Mouse (Mus musculus) neural tube, embryonic 15.5 days (tissue): ENCODE results near the gene Ehmt2. TPM values are rescaled to one million over a fixed set of nuclear protein-coding genes. Genes with fewer than 3 reads are reported as not detected.

ENCODE experiments used
- ATAC-seq: fragments of 200-750 bp; cut with Nextera tagmentation; 2 replicates; pipeline ENCODE4 v1.8.0; 2017; ENCODE audit warnings: mild to moderate bottlenecking, moderate TSS enrichment, moderate library complexity; ENCODE audit not compliant: low FRiP score
- H3K27ac ChIP-seq: fragments of 300-500 bp; sonication (generic); replicated peaks from 2 replicates; pipeline ENCODE4 v1.5.1; 2015; ENCODE audit warnings: mild to moderate bottlenecking, inconsistent platforms
- H3K27me3 ChIP-seq: fragments of 300-500 bp; sonication (generic); replicated peaks from 2 replicates; pipeline ENCODE4 v1.6.1; 2015; ENCODE audit warnings: inconsistent platforms
- H3K36me3 ChIP-seq: fragments of 300-500 bp; sonication (generic); 2 replicates; pipeline ENCODE4 v1.6.1; 2015; ENCODE audit warnings: inconsistent platforms
- H3K4me1 ChIP-seq: fragments of 300-500 bp; sonication (generic); 2 replicates; pipeline ENCODE4 v1.6.1; 2015; ENCODE audit warnings: inconsistent platforms
- H3K4me2 ChIP-seq: fragments of 300-500 bp; sonication (generic); 2 replicates; pipeline ENCODE4 v1.6.1; 2015; ENCODE audit warnings: inconsistent platforms, mild to moderate bottlenecking, moderate library complexity
- H3K4me3 ChIP-seq: fragments of 300-500 bp; sonication (generic); replicated peaks from 2 replicates; pipeline ENCODE4 v1.5.1; 2015; ENCODE audit warnings: mild to moderate bottlenecking, inconsistent platforms
- H3K9ac ChIP-seq: fragments of 300-500 bp; sonication (generic); replicated peaks from 2 replicates; pipeline ENCODE4 v1.6.1; 2015; ENCODE audit warnings: mild to moderate bottlenecking, inconsistent platforms
- H3K9me3 ChIP-seq: fragments of 300-500 bp; sonication (generic); replicated peaks from 2 replicates; pipeline ENCODE4 v1.6.1; 2016; ENCODE audit warnings: inconsistent platforms
- WGBS: fragments of 180-500 bp; shearing (Covaris S2); methylation state at CpG from one replicate; pipeline ENCODE4 v1.1.7; 2015; ENCODE audit warnings: mixed read lengths; 5-methylcytosine and 5-hydroxymethylcytosine counted together
- polyA plus RNA-seq: library from polyadenylated mRNA; unstranded; fragments of >200 nt; fragmentation: Nextera tagmentation; extraction: Ambion mirVana; gene quantifications from 2 replicates; pipeline ENCODE4 v1.2.1, GENCODE M21; 2015

Gene Ehmt2
- polyA plus RNA-seq, 1 experiment from 2014 or later: 81.2 TPM

DNA sequence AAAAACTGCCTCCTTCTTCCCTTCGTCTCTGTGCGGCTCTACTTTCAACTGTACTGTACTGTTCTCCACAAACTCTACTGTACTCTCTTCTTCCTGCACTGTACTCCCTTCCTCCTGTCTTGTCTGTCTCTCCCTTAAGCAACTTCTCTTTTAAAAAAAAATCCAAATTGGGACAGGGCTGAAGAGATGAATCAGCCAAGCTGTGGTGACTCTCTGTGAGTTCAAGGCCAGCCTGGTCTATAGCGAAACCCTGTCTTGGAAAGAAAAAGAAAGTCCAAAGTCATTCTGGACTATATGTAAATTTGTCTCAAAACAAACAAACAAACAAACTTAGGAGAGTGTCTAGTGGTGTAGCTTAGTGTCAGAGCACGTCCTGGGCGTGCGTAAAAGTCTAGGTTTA is 23.9 kb upstream of the Ehmt2 start:
- Histone ChIP-seq H3K9ac (no peak overlapping the region), H3K4me3 (no peak overlapping the region), H3K9me3 (no peaks in the 10 kb centered on the region), H3K27ac (no peak overlapping the region), H3K27me3 (no peaks in the 10 kb centered on the region), H3K36me3 (no peaks in the 10 kb centered on the region), H3K4me2 (no peak overlapping the region), H3K4me1 (no peaks in the 10 kb centered on the region)
- no peak for ATAC-seq
- 94% methylated on average over 6 of the region's 6 CpGs for WGBS

- Histone ChIP-seq H3K4me2 (no peak within 1 kb of the TSS), H3K4me1 (no peaks in the 10 kb centered on the region), H3K27me3 (peaks cover 8% of the 10 kb centered on the region; the same call in 1 of the 2 replicates), H3K36me3 (no peaks in the 10 kb centered on the region), H3K9me3 (no peaks in the 10 kb centered on the region), H3K27ac (no peak within 1 kb of the TSS), H3K9ac (no peak within 1 kb of the TSS), H3K4me3 (no peak within 1 kb of the TSS)
- WGBS: 71% methylated on average over 11 of the region's 11 CpGs
- no peak for ATAC-seq
Measured at GRCm38 (mm10) chr17:34879336-34879879, 18.9 kb upstream of the Ehmt2 start, which contains the start of gene Zbtb12. Zbtb12 (plus strand) TSS chr17:34879483.

- Histone ChIP-seq H3K36me3 (no peaks in the 10 kb centered on the region), H3K27me3 (peaks cover 8% of the 10 kb centered on the region; the same call in 1 of the 2 replicates), H3K9ac (no peak overlapping the region), H3K27ac (no peak overlapping the region), H3K4me2 (no peak overlapping the region), H3K4me1 (no peaks in the 10 kb centered on the region), H3K4me3 (no peak overlapping the region), H3K9me3 (no peaks in the 10 kb centered on the region)
- no peak for ATAC-seq
Measured at GRCm38 (mm10) chr17:34881166-34881565, 17.1 kb upstream of the Ehmt2 start.

- no peak for ATAC-seq
- Histone ChIP-seq H3K27ac (no peak within 1 kb of the TSS), H3K4me2 (peak within 1 kb of the TSS; percentile 20), H3K4me3 (no peak within 1 kb of the TSS), H3K27me3 (peaks cover 8% of the 10 kb centered on the region; the same call in 1 of the 2 replicates), H3K4me1 (no peaks in the 10 kb centered on the region), H3K36me3 (no peaks in the 10 kb centered on the region), H3K9me3 (no peaks in the 10 kb centered on the region), H3K9ac (no peak within 1 kb of the TSS)
- WGBS: 8% methylated on average over 15 of the region's 15 CpGs
Measured at GRCm38 (mm10) chr17:34881683-34882310, 16.5 kb upstream of the Ehmt2 start, which contains the start of gene Gm20547. Gm20547 (minus strand) TSS chr17:34882042.

DNA sequence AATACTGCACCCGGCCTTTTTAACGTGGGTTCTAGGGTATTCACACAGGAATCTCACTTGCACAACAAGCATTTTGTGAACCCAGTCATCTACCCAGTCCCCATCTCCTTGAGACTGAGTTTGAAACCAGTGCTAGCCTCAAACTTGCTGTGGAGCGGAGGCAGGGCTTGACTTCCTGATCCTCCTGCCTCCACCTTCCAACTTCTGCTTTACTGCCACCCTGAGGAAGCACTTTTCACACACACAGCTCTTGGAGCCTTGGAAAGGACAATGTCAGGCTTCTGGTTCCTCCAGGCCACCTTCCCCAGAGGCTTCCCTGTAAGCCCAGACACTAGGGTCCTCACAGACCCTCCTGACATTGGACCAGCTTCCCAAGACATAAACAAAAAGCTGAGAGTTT is 14.9 kb upstream of the Ehmt2 start:
- no peaks in the 10 kb centered on the region for H3K9me3 ChIP-seq

GRCm38 (mm10) chr17:34884704-34885103 is 13.6 kb upstream of the Ehmt2 start:
- WGBS: 90% methylated on average over 6 of the region's 6 CpGs
- Histone ChIP-seq H3K4me3 (no peak overlapping the region), H3K4me2 (no peak overlapping the region), H3K9me3 (no peaks in the 10 kb centered on the region), H3K27ac (no peak overlapping the region), H3K4me1 (no peaks in the 10 kb centered on the region), H3K27me3 (peaks cover 8% of the 10 kb centered on the region; the same call in 1 of the 2 replicates), H3K9ac (no peak overlapping the region), H3K36me3 (no peaks in the 10 kb centered on the region)
- ATAC-seq: no peak

More for the DNA sequence above, 14.9 kb upstream of the Ehmt2 start:
- Histone ChIP-seq H3K9ac (no peak overlapping the region), H3K36me3 (no peaks in the 10 kb centered on the region), H3K27ac (no peak overlapping the region), H3K4me2 (no peak overlapping the region), H3K4me1 (no peaks in the 10 kb centered on the region), H3K4me3 (no peak overlapping the region), H3K27me3 (peaks cover 8% of the 10 kb centered on the region; the same call in 1 of the 2 replicates)
- 63% methylated on average over 3 of the region's 3 CpGs for WGBS
- ATAC-seq: no peak

DNA sequence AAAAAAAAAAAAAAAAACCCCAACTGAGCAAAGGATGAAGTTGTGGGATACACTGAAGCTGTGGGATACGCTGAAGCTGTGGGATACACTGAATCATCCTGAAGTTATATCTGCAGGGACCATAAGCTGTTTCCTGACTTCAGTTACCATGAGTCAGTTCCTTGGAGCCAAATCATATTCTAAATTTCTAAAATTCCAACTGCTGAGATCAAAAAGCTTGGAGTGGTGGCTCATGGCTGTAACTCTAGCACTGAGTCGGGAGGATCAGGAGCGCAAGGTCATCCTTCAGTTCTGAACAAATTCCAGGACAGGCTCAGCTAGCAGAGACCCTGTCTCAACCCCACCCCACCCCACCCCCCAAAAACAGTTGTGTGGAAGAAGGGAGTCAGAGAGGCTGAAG is 12.7 kb upstream of the Ehmt2 start:
- no peaks in the 10 kb centered on the region for H3K36me3 ChIP-seq
- no peaks in the 10 kb centered on the region for H3K9me3 ChIP-seq
- no peak for ATAC-seq
- no peaks in the 10 kb centered on the region for H3K4me1 ChIP-seq
- no peak overlapping the region for H3K4me2 ChIP-seq
- 82% methylated on average over 3 of the region's 3 CpGs for WGBS
- H3K27ac ChIP-seq: no peak overlapping the region
- H3K4me3 ChIP-seq: no peak overlapping the region
- H3K9ac ChIP-seq: no peak overlapping the region
- H3K27me3 ChIP-seq: peaks cover 8% of the 10 kb centered on the region; the same call in 1 of the 2 replicates

GRCm38 (mm10) chr17:34887942-34888341 is 10.3 kb upstream of the Ehmt2 start:
- 90% methylated on average over 5 of the region's 5 CpGs for WGBS
- no peaks in the 10 kb centered on the region for H3K36me3 ChIP-seq
- ATAC-seq: no peak
- H3K4me3 ChIP-seq: no peak overlapping the region
- no peak overlapping the region for H3K9ac ChIP-seq
- no peak overlapping the region for H3K27ac ChIP-seq
- H3K4me1 ChIP-seq: no peaks in the 10 kb centered on the region
- no peaks in the 10 kb centered on the region for H3K9me3 ChIP-seq
- no peaks in the 10 kb centered on the region for H3K27me3 ChIP-seq
- no peak overlapping the region for H3K4me2 ChIP-seq

DNA sequence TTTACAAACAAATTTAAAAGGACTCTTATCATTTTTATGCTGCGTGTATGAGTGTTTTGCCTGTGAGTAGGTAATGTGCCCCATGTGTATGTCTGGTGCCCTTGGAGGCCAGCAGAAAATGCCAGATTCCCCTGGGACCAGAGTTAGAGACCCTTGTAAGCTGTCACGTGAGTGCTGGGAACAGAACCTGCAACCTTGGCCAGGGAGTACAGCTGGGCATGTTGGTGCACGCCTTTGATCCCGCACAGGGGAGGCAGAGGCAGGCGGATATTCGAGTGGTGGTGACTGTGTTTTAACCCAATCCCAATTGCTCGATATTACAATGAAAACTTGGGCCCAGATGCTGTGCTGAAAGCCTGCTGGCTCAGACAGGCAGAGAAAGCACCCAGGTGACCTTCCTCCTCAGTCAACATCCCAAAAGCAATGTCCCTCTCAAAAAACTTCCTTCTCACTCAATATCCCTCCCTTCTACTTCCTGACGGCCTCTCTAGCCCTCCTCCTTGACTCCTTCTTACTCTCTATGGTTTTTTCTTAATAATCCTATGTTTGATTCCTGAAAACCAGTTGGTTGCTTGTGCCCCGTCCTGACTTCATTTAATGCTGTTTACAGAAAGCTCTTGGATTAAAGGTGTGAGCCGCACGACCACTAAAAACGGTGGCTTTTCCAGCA is 8.1 kb upstream of the Ehmt2 start:
- Histone ChIP-seq H3K4me1 (peaks cover 7% of the 10 kb centered on the region), H3K4me2 (no peak overlapping the region), H3K36me3 (no peaks in the 10 kb centered on the region), H3K27ac (no peak overlapping the region), H3K4me3 (no peak overlapping the region), H3K9ac (no peak overlapping the region), H3K9me3 (no peaks in the 10 kb centered on the region), H3K27me3 (no peaks in the 10 kb centered on the region)
- 87% methylated on average over 12 of the region's 12 CpGs for WGBS
- ATAC-seq: no peak

- no peaks in the 10 kb centered on the region for H3K36me3 ChIP-seq
- no peak overlapping the region for H3K9ac ChIP-seq
- no peak overlapping the region for H3K4me2 ChIP-seq
- no peak for ATAC-seq
- no peaks in the 10 kb centered on the region for H3K9me3 ChIP-seq
- WGBS: 97% methylated on average over 2 of the region's 2 CpGs
- peaks cover 18% of the 10 kb centered on the region for H3K4me1 ChIP-seq
- H3K27ac ChIP-seq: no peak overlapping the region
- no peaks in the 10 kb centered on the region for H3K27me3 ChIP-seq
- no peak overlapping the region for H3K4me3 ChIP-seq
Measured at GRCm38 (mm10) chr17:34891377-34891776, 6.9 kb upstream of the Ehmt2 start.

DNA sequence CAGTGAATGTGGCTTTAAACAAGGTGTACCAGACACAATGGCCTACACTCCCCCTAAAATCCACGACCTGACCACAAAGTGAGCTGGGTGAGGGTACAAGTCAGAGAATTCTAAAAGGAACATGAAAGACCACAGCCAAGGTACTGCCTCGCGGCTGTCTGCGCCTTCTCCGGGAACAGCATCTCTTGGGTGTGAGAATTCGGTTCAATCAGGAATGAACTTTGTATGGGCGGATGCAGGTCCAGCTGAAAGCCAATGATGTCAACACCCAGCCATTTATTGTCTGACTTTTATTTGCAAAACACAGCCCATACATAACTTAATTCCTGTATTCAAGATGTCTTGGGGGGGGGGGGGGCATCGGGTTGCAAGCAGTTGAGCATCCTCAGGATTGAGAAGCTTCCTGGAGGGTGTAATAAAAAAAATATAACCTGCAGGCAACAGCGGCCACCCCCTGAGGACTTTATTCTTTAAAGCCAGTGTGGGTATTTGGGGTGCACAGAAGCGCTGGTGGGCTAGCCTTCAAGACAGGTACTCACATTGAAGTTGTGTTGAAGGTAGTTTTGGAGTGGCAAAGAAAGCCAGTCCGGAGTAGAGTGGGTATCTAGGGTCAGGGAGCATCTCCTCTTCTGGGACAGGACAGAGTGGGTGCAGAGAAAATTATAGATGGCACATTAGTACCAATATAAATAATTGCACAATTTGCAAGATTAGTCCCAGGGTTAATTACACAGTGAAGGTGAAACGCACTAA is 5.0 kb upstream of the Ehmt2 start:
- H3K27ac ChIP-seq: peak overlapping the region; percentile 95
- peak overlapping the region; percentile 98 for H3K4me2 ChIP-seq
- no peaks in the 10 kb centered on the region for H3K36me3 ChIP-seq
- H3K9me3 ChIP-seq: no peaks in the 10 kb centered on the region
- 70% methylated on average over 12 of the region's 12 CpGs for WGBS
- H3K9ac ChIP-seq: no peak overlapping the region
- ATAC-seq: no peak
- H3K27me3 ChIP-seq: no peaks in the 10 kb centered on the region
- peak overlapping the region; percentile 71 for H3K4me3 ChIP-seq
- H3K4me1 ChIP-seq: peaks cover 34% of the 10 kb centered on the region
